Mouse (Mus musculus): Measurements from ENCODE around the gene Cdkal1. TPM values are rescaled to one million over a fixed set of nuclear protein-coding genes. Genes with fewer than 3 reads are reported as not detected.

Cdkal1 gene
- total and polyA plus RNA-seq, 3 experiments: 3.9 to 30.3 (median 29.9) TPM

GRCm38 (mm10) chr13:29195722-29196121 is 659.8 kb downstream of the Cdkal1 start:
- Histone ChIP-seq H3K79me2 (replicated peaks; ENCODE audit: control insufficient read depth, insufficient read depth, low read length) (no peaks in the 10 kb centered on the region), H3K27ac (no peak overlapping the region), H3K9ac (ENCODE audit: low read depth, low read length) (no peak overlapping the region), H3K4me1 (ENCODE audit: control insufficient read depth, insufficient read depth, low read length) (peaks cover 5% of the 10 kb centered on the region; the same call in 1 of the 2 replicates), H3K27me3 (ENCODE audit: control insufficient read depth, insufficient read depth, low read length) (no peaks in the 10 kb centered on the region), H3K36me3 (ENCODE audit: control insufficient read depth, insufficient read depth, low read length) (peaks cover 11% of the 10 kb centered on the region), H3K4me3 (no peak overlapping the region)
- intact Hi-C loops (cut with DNase I): loop anchor here (5.0 kb wide), 1 partner anchor 437 kb away; no protein-coding TSS in a partner anchor
- no peak for TF ChIP-seq CTCF (IDR thresholded peaks at IDR 0.05)
- TF ChIP-seq POLR2A (IDR thresholded peaks at IDR 0.05; ENCODE audit: insufficient read depth, low read depth, low read length): no peak
- TF ChIP-seq EP300 (IDR thresholded peaks at IDR 0.05; ENCODE audit: insufficient read depth, low read depth, low read length): no peak
- no peak for DNase-seq
- 71% methylated on average over 4 of the region's 4 CpGs for WGBS

GRCm38 (mm10) chr13:29194946-29195345 is 660.5 kb downstream of the Cdkal1 start:
- TF ChIP-seq EP300 (IDR thresholded peaks at IDR 0.05; ENCODE audit: insufficient read depth, low read depth, low read length) (no peak), CTCF (IDR thresholded peaks at IDR 0.05) (no peak), POLR2A (IDR thresholded peaks at IDR 0.05; ENCODE audit: insufficient read depth, low read depth, low read length) (no peak)
- Histone ChIP-seq H3K27ac (no peak overlapping the region), H3K79me2 (replicated peaks; ENCODE audit: control insufficient read depth, insufficient read depth, low read length) (no peaks in the 10 kb centered on the region), H3K4me3 (no peak overlapping the region), H3K27me3 (ENCODE audit: control insufficient read depth, insufficient read depth, low read length) (no peaks in the 10 kb centered on the region), H3K36me3 (ENCODE audit: control insufficient read depth, insufficient read depth, low read length) (peaks cover 11% of the 10 kb centered on the region), H3K4me1 (ENCODE audit: control insufficient read depth, insufficient read depth, low read length) (peaks cover 5% of the 10 kb centered on the region; the same call in 1 of the 2 replicates), H3K9ac (ENCODE audit: low read depth, low read length) (no peak overlapping the region)
- WGBS: 73% methylated on average over 4 of the region's 4 CpGs
- intact Hi-C loops (cut with DNase I): loop anchor here (5.0 kb wide), 1 partner anchor 437 kb away; no protein-coding TSS in a partner anchor
- DNase-seq: no peak

- TF ChIP-seq EP300 (IDR thresholded peaks at IDR 0.05; ENCODE audit: insufficient read depth, low read depth, low read length) (0 out of 2 replicates have a peak, but pooled peaks have one; percentile 64), POLR2A (IDR thresholded peaks at IDR 0.05; ENCODE audit: insufficient read depth, low read depth, low read length) (no peak)
- intact Hi-C loops (cut with DNase I): no loop called here
- H3K9ac ChIP-seq (ENCODE audit: low read depth, low read length): no peak overlapping the region
Measured at GRCm38 (mm10) chr13:29192697-29193096, 662.8 kb downstream of the Cdkal1 start.

GRCm38 (mm10) chr13:29190548-29190947 is 664.9 kb downstream of the Cdkal1 start:
- no peaks in the 10 kb centered on the region for H3K79me2 ChIP-seq (replicated peaks; ENCODE audit: control insufficient read depth, insufficient read depth, low read length)
- DNase-seq: peak in 1 of 2 experiments; percentile 64
- intact Hi-C loops (cut with DNase I): no loop called here
- no peak overlapping the region for H3K9ac ChIP-seq (ENCODE audit: low read depth, low read length)
- peaks cover 4% of the 10 kb centered on the region; the same call in 1 of the 2 replicates for H3K4me1 ChIP-seq (ENCODE audit: control insufficient read depth, insufficient read depth, low read length)
- H3K27me3 ChIP-seq (ENCODE audit: control insufficient read depth, insufficient read depth, low read length): no peaks in the 10 kb centered on the region
- no peak overlapping the region for H3K4me3 ChIP-seq
- H3K27ac ChIP-seq: peak overlapping the region; percentile 88
- 64% methylated on average over 7 of the region's 7 CpGs for WGBS
- H3K36me3 ChIP-seq (ENCODE audit: control insufficient read depth, insufficient read depth, low read length): peaks cover 11% of the 10 kb centered on the region
- TF ChIP-seq CTCF (IDR thresholded peaks at IDR 0.05) (no peak), EP300 (IDR thresholded peaks at IDR 0.05; ENCODE audit: insufficient read depth, low read depth, low read length) (peak; percentile 88), POLR2A (IDR thresholded peaks at IDR 0.05; ENCODE audit: insufficient read depth, low read depth, low read length) (peak; percentile 35; the same call in 1 of the 2 replicates)

More at GRCm38 (mm10) chr13:29192697-29193096, 662.8 kb downstream of the Cdkal1 start:
- Histone ChIP-seq H3K4me3 (no peak overlapping the region), H3K27ac (peak overlapping the region; percentile 79), H3K79me2 (replicated peaks; ENCODE audit: control insufficient read depth, insufficient read depth, low read length) (no peaks in the 10 kb centered on the region), H3K36me3 (ENCODE audit: control insufficient read depth, insufficient read depth, low read length) (peaks cover 11% of the 10 kb centered on the region), H3K4me1 (ENCODE audit: control insufficient read depth, insufficient read depth, low read length) (peaks cover 4% of the 10 kb centered on the region; the same call in 1 of the 2 replicates), H3K27me3 (ENCODE audit: control insufficient read depth, insufficient read depth, low read length) (no peaks in the 10 kb centered on the region)
- WGBS: 27% methylated on average over 3 of the region's 3 CpGs
- DNase-seq: no peak

- TF ChIP-seq EP300 (IDR thresholded peaks at IDR 0.05; ENCODE audit: insufficient read depth, low read depth, low read length): no peak
- TF ChIP-seq POLR2A (IDR thresholded peaks at IDR 0.05; ENCODE audit: insufficient read depth, low read depth, low read length): no peak
- no peak for TF ChIP-seq CTCF (IDR thresholded peaks at IDR 0.05)
- Histone ChIP-seq H3K4me3 (no peak overlapping the region), H3K4me1 (ENCODE audit: control insufficient read depth, insufficient read depth, low read length) (no peaks in the 10 kb centered on the region; the same call in 1 of the 2 replicates), H3K79me2 (replicated peaks; ENCODE audit: control insufficient read depth, insufficient read depth, low read length) (no peaks in the 10 kb centered on the region), H3K27ac (no peak overlapping the region), H3K9ac (ENCODE audit: low read depth, low read length) (no peak overlapping the region), H3K27me3 (ENCODE audit: control insufficient read depth, insufficient read depth, low read length) (no peaks in the 10 kb centered on the region), H3K36me3 (ENCODE audit: control insufficient read depth, insufficient read depth, low read length) (no peaks in the 10 kb centered on the region)
- intact Hi-C loops (cut with DNase I): no loop called here
- no peak for DNase-seq
- 75% methylated on average over 5 of the region's 5 CpGs for WGBS
Measured at GRCm38 (mm10) chr13:29186748-29187147, 668.7 kb downstream of the Cdkal1 start.

GRCm38 (mm10) chr13:29185545-29185944 is 669.9 kb downstream of the Cdkal1 start:
- 45% methylated on average over 4 of the region's 4 CpGs for WGBS
- Histone ChIP-seq H3K9ac (ENCODE audit: low read depth, low read length) (no peak overlapping the region), H3K4me1 (ENCODE audit: control insufficient read depth, insufficient read depth, low read length) (no peaks in the 10 kb centered on the region; the same call in 1 of the 2 replicates), H3K79me2 (replicated peaks; ENCODE audit: control insufficient read depth, insufficient read depth, low read length) (no peaks in the 10 kb centered on the region), H3K4me3 (no peak overlapping the region), H3K27me3 (ENCODE audit: control insufficient read depth, insufficient read depth, low read length) (no peaks in the 10 kb centered on the region), H3K27ac (no peak overlapping the region), H3K36me3 (ENCODE audit: control insufficient read depth, insufficient read depth, low read length) (no peaks in the 10 kb centered on the region)
- TF ChIP-seq POLR2A (IDR thresholded peaks at IDR 0.05; ENCODE audit: insufficient read depth, low read depth, low read length) (no peak), EP300 (IDR thresholded peaks at IDR 0.05; ENCODE audit: insufficient read depth, low read depth, low read length) (no peak), CTCF (IDR thresholded peaks at IDR 0.05) (no peak)
- DNase-seq: no peak
- intact Hi-C loops (cut with DNase I): no loop called here
